Mouse (Mus musculus) ES-E14 (cell line): ENCODE measurements around the gene Pdgfd. TPM values are rescaled to one million over a fixed set of nuclear protein-coding genes. Genes with fewer than 3 reads are reported as not detected.
A peak's percentile ranks its signal among the peaks of the same experiment; 100 is the strongest.

Experiments used
- DNase-seq: peaks from one replicate; pipeline ENCODE4 v3.0.0-alpha.2; 2013; ENCODE audit warnings: low read depth, low spot score
- H3K27ac ChIP-seq: 2 replicates; pipeline ENCODE4 v1.5.1; 2012; ENCODE audit warnings: low read depth, mild to moderate bottlenecking, low read length, moderate library complexity, mixed read lengths; ENCODE audit not compliant: poor library complexity, insufficient read depth, severe bottlenecking
- H3K36me3 ChIP-seq: 2 replicates; pipeline ENCODE4 v1.6.1; 2012; ENCODE audit warnings: mild to moderate bottlenecking, low read length, moderate library complexity, mixed read lengths; ENCODE audit not compliant: control insufficient read depth, poor library complexity, insufficient read depth, severe bottlenecking
- H3K4me1 ChIP-seq, 2 experiments: fragments of 150-350 bp in 1 of 2; sonication (generic) in 1 of 2; 2 replicates each; pipeline ENCODE4 v1.6.1; 2012; ENCODE audit warnings: low read length in 2 of 2, mild to moderate bottlenecking in 1 of 2, mixed read lengths in 1 of 2; ENCODE audit not compliant: control insufficient read depth in 2 of 2, insufficient read depth in 2 of 2, poor library complexity in 1 of 2
- H3K4me3 ChIP-seq, 2 experiments: fragments of 150-350 bp in 1 of 2; sonication (generic) in 1 of 2; 2 replicates each; pipeline ENCODE4 v1.5.1; 2012; ENCODE audit warnings: low read length in 2 of 2, low read depth in 1 of 2, mild to moderate bottlenecking in 1 of 2, mixed read lengths in 1 of 2; ENCODE audit not compliant: insufficient read depth in 1 of 2, poor library complexity in 1 of 2, severe bottlenecking in 1 of 2
- H3K9ac ChIP-seq: 2 replicates; pipeline ENCODE4 v1.6.1; 2012; ENCODE audit warnings: low read depth, mild to moderate bottlenecking, low read length, mixed read lengths; ENCODE audit not compliant: poor library complexity, insufficient read depth, severe bottlenecking
- H3K9me3 ChIP-seq: fragments of 150-350 bp; sonication (generic); 2 replicates; pipeline ENCODE4 v1.6.1; 2012; ENCODE audit warnings: low read depth, mild to moderate bottlenecking, low read length; ENCODE audit not compliant: control insufficient read depth, insufficient read depth
- CHD2 ChIP-seq: IDR thresholded peaks from 2 replicates; pipeline ENCODE4 v1.6.1; 2014; ENCODE audit warnings: mild to moderate bottlenecking, low read depth, low read length, inconsistent platforms
- HCFC1 ChIP-seq: IDR thresholded peaks from 2 replicates; pipeline ENCODE4 v1.6.1; 2012; ENCODE audit warnings: low read length, inconsistent platforms, borderline replicate concordance; ENCODE audit not compliant: insufficient read depth
- MAFK ChIP-seq: IDR thresholded peaks from 2 replicates; pipeline ENCODE4 v1.6.1; 2014; ENCODE audit warnings: mild to moderate bottlenecking, low read depth, low read length, inconsistent platforms; ENCODE audit not compliant: insufficient read depth
- ZC3H11A ChIP-seq: IDR thresholded peaks from 2 replicates; pipeline ENCODE4 v1.6.1; 2012; ENCODE audit warnings: low read depth, mild to moderate bottlenecking, inconsistent platforms, low read length, borderline replicate concordance
- ZNF384 ChIP-seq: IDR thresholded peaks from 2 replicates; pipeline ENCODE4 v1.6.1; 2012; ENCODE audit warnings: low read depth, low read length, inconsistent platforms
- in situ Hi-C, 2 experiments: fragments of 600-800 bp; cut with MboI; formaldehyde crosslinking; loops; one replicate each; pipeline ENCODE4 v1.15.1; 2025; ENCODE audit warnings: low sequenced_read_pairs in 2 of 2, inconsistent platforms in 1 of 2; ENCODE audit not compliant: unreplicated experiment in 2 of 2
- total RNA-seq: library from RNA; depleted of rRNA; stranded (reverse); fragments of 300-350 nt; gene quantifications from 2 replicates; pipeline ENCODE4 v1.2.3, GENCODE M21; 2012

The Pdgfd gene
- total RNA-seq, 1 experiment, result 0.76 TPM

- H3K9ac ChIP-seq, result no peak overlapping the region
- H3K4me3 ChIP-seq, result no peak overlapping the region
- no peaks in the 10 kb centered on the region for H3K4me1 ChIP-seq
- in situ Hi-C loops, result no loop called here
- no peaks in the 10 kb centered on the region for H3K36me3 ChIP-seq
- TF ChIP-seq CHD2, result no peak
- TF ChIP-seq HCFC1, result no peak
- no peak for TF ChIP-seq ZNF384
- TF ChIP-seq ZC3H11A, result no peak
- TF ChIP-seq MAFK, result no peak
- H3K27ac ChIP-seq, result no peak overlapping the region
- no peak for DNase-seq
- no peaks in the 10 kb centered on the region for H3K9me3 ChIP-seq
These were observed 185.0 kb downstream of the Pdgfd start for GRCm38 (mm10) chr9:6353257-6353960.

- Histone ChIP-seq H3K9ac (no peak overlapping the region), H3K4me3 (no peak overlapping the region), H3K36me3 (no peaks in the 10 kb centered on the region), H3K9me3 (no peaks in the 10 kb centered on the region), H3K27ac (no peak overlapping the region), H3K4me1 (no peaks in the 10 kb centered on the region)
- no peak for DNase-seq
- in situ Hi-C loops, result no loop called here
- TF ChIP-seq HCFC1 (no peak), CHD2 (no peak)
These were observed 192.4 kb downstream of the Pdgfd start for GRCm38 (mm10) chr9:6360795-6361194.

- TF ChIP-seq MAFK (0 out of 2 replicates have a peak, but pooled peaks have one; percentile 2), ZC3H11A (no peak), ZNF384 (no peak), CHD2 (0 out of 2 replicates have a peak, but pooled peaks have one; percentile 22), HCFC1 (no peak)
- Histone ChIP-seq H3K9me3 (no peaks in the 10 kb centered on the region), H3K4me1 (no peaks in the 10 kb centered on the region; a peak in 1 of 4 replicates), H3K27ac (no peak overlapping the region), H3K36me3 (no peaks in the 10 kb centered on the region), H3K9ac (no peak overlapping the region), H3K4me3 (no peak overlapping the region)
- peak; percentile 25 for DNase-seq
- in situ Hi-C loops, result no loop called here
These were observed 198.2 kb downstream of the Pdgfd start for GRCm38 (mm10) chr9:6366550-6366949.

- TF ChIP-seq HCFC1 (no peak), ZC3H11A (no peak), CHD2 (no peak), MAFK (no peak), ZNF384 (no peak)
- Histone ChIP-seq H3K4me3 (no peak overlapping the region), H3K9me3 (no peaks in the 10 kb centered on the region), H3K4me1 (no peaks in the 10 kb centered on the region), H3K27ac (no peak overlapping the region), H3K9ac (no peak overlapping the region), H3K36me3 (no peaks in the 10 kb centered on the region)
- in situ Hi-C loops, result no loop called here
- no peak for DNase-seq
These were observed 233.4 kb downstream of the Pdgfd start for GRCm38 (mm10) chr9:6401764-6402163.

GRCm38 (mm10) chr9:6406535-6406934, 238.2 kb downstream of the Pdgfd start:
- Histone ChIP-seq H3K36me3 (no peaks in the 10 kb centered on the region), H3K27ac (no peak overlapping the region), H3K9ac (no peak overlapping the region), H3K9me3 (no peaks in the 10 kb centered on the region), H3K4me1 (no peaks in the 10 kb centered on the region), H3K4me3 (no peak overlapping the region)
- no peak for TF ChIP-seq ZNF384
- no peak for TF ChIP-seq MAFK
- no peak for TF ChIP-seq CHD2
- no peak for TF ChIP-seq HCFC1
- no peak for TF ChIP-seq ZC3H11A
- in situ Hi-C loops, result no loop called here
- no peak for DNase-seq
